Mouse (Mus musculus) stomach, postnatal 0 days (tissue): ENCODE measurements around the gene Cacna1b. TPM values are rescaled to one million over a fixed set of nuclear protein-coding genes. Genes with fewer than 3 reads are reported as not detected.

Experiments
- ATAC-seq: fragments of 200-750 bp; cut with Nextera tagmentation; 2 replicates; pipeline ENCODE4 v1.8.0; 2017; ENCODE audit not compliant: low FRiP score, low TSS enrichment
- DNase-seq: peaks from one replicate; pipeline ENCODE4 v3.0.0-alpha.2; 2016; ENCODE audit warnings: low spot score
- H3K27ac ChIP-seq: fragments of 300-500 bp; sonication (generic); replicated peaks from 2 replicates; pipeline ENCODE4 v1.5.1; 2014; ENCODE audit warnings: mild to moderate bottlenecking, control low read depth
- H3K27me3 ChIP-seq: fragments of 300-500 bp; sonication (generic); 2 replicates; pipeline ENCODE4 v1.6.1; 2014; ENCODE audit warnings: low read length; ENCODE audit not compliant: control insufficient read depth, insufficient read depth
- H3K36me3 ChIP-seq: fragments of 300-500 bp; sonication (generic); 2 replicates; pipeline ENCODE4 v1.6.1; 2014; ENCODE audit warnings: low read length, mixed read lengths; ENCODE audit not compliant: control insufficient read depth, insufficient read depth
- H3K4me1 ChIP-seq: fragments of 300-500 bp; sonication (generic); replicated peaks from 2 replicates; pipeline ENCODE4 v1.6.1; 2014; ENCODE audit warnings: antibody characterized with exemption; ENCODE audit not compliant: control insufficient read depth, insufficient read depth
- H3K4me2 ChIP-seq: fragments of 300-500 bp; sonication (generic); replicated peaks from 2 replicates; pipeline ENCODE4 v1.6.1; 2014; ENCODE audit warnings: low read depth, mild to moderate bottlenecking, control low read depth, moderate library complexity
- H3K4me3 ChIP-seq: fragments of 300-500 bp; sonication (generic); 2 replicates; pipeline ENCODE4 v1.5.1; 2014; ENCODE audit warnings: low read depth, low read length, control low read depth
- H3K9ac ChIP-seq: fragments of 300-500 bp; sonication (generic); 2 replicates; pipeline ENCODE4 v1.6.1; 2014; ENCODE audit warnings: mild to moderate bottlenecking, low read length, control low read depth, mixed read lengths
- H3K9me3 ChIP-seq: fragments of 300-500 bp; sonication (generic); 2 replicates; pipeline ENCODE4 v1.6.1; 2016; ENCODE audit warnings: low read length; ENCODE audit not compliant: control insufficient read depth
- CTCF ChIP-seq: IDR thresholded peaks from 2 replicates; pipeline ENCODE4 v1.5.1; 2016; ENCODE audit warnings: antibody characterized with exemption, low read depth, mild to moderate bottlenecking, moderate library complexity
- EP300 ChIP-seq: optimal IDR thresholded peaks from 2 replicates; pipeline ENCODE3; 2016; ENCODE audit warnings: antibody characterized with exemption
- WGBS: fragments of 180-500 bp; shearing (Covaris S2); extraction: QIAGEN DNeasy Blood & Tissue Kit; methylation state at CpG from one replicate; pipeline ENCODE4 v1.1.7; 2014; 5-methylcytosine and 5-hydroxymethylcytosine counted together
- polyA plus RNA-seq: library from polyadenylated mRNA; unstranded; fragments of >200 nt; fragmentation: Nextera tagmentation; extraction: Ambion mirVana; gene quantifications from 2 replicates; pipeline ENCODE4 v1.2.1, GENCODE M21; 2015

The Cacna1b gene
- polyA plus RNA-seq, 1 experiment from 2014 or later: 0.87 TPM

GRCm38 (mm10) chr2:24638102-24638954 is 124.6 kb downstream of the Cacna1b start:
- WGBS: 69% methylated on average over 14 of the region's 14 CpGs
- Histone ChIP-seq H3K4me2 (no peak overlapping the region), H3K27me3 (no peaks in the 10 kb centered on the region), H3K4me3 (no peak overlapping the region), H3K9ac (no peak overlapping the region), H3K4me1 (no peaks in the 10 kb centered on the region), H3K9me3 (no peaks in the 10 kb centered on the region), H3K27ac (no peak overlapping the region), H3K36me3 (no peaks in the 10 kb centered on the region)
- DNase-seq (no peak), ATAC-seq (no peak)
- TF ChIP-seq CTCF (no peak), EP300 (no peak)

- WGBS: 74% methylated on average over 6 of the region's 6 CpGs
- TF ChIP-seq CTCF: no peak
- no peak for TF ChIP-seq EP300
- no peak overlapping the region for H3K4me3 ChIP-seq
- no peaks in the 10 kb centered on the region for H3K9me3 ChIP-seq
- H3K9ac ChIP-seq: no peak overlapping the region
- H3K4me2 ChIP-seq: no peak overlapping the region
- no peaks in the 10 kb centered on the region for H3K36me3 ChIP-seq
- DNase-seq: peak; percentile 43
- no peak overlapping the region for H3K27ac ChIP-seq
- H3K27me3 ChIP-seq: no peaks in the 10 kb centered on the region
- peak; percentile 92 for ATAC-seq
- no peaks in the 10 kb centered on the region for H3K4me1 ChIP-seq
Measured at GRCm38 (mm10) chr2:24633645-24634044, 129.3 kb downstream of the Cacna1b start.

DNA sequence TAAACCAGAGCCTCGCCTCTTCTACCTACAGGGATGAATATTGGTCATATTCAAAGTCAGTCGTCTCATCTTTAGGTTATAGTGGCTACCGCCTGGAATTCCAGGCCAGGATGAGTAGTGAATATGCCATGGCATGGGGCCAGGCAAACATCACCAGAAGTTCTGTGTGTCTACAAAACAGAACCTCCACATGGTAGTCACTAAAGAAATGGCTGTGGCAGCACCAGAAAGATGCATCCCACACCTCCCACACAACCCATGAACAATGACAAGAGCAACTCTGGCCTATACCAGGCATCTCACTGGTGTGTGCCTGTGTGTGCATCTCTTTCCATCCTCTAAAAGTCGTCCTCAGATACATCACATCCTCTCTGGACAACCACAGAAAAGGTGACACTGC is 145.8 kb downstream of the Cacna1b start:
- H3K36me3 ChIP-seq: no peaks in the 10 kb centered on the region
- no peak for DNase-seq
- no peak overlapping the region for H3K9ac ChIP-seq
- H3K4me3 ChIP-seq: no peak overlapping the region
- ATAC-seq: no peak
- H3K9me3 ChIP-seq: no peaks in the 10 kb centered on the region
- H3K27me3 ChIP-seq: no peaks in the 10 kb centered on the region
- no peak for TF ChIP-seq CTCF
- TF ChIP-seq EP300: no peak
- H3K27ac ChIP-seq: no peak overlapping the region
- H3K4me2 ChIP-seq: no peak overlapping the region
- 82% methylated on average over 4 of the region's 4 CpGs for WGBS
- no peaks in the 10 kb centered on the region for H3K4me1 ChIP-seq

GRCm38 (mm10) chr2:24609789-24610188 is 153.2 kb downstream of the Cacna1b start:
- Histone ChIP-seq H3K36me3 (no peaks in the 10 kb centered on the region), H3K27me3 (no peaks in the 10 kb centered on the region), H3K4me2 (no peak overlapping the region), H3K27ac (no peak overlapping the region), H3K4me3 (no peak overlapping the region), H3K4me1 (no peaks in the 10 kb centered on the region), H3K9ac (no peak overlapping the region), H3K9me3 (no peaks in the 10 kb centered on the region)
- DNase-seq (no peak), ATAC-seq (no peak)
- TF ChIP-seq CTCF: no peak
- TF ChIP-seq EP300: no peak
- WGBS: 71% methylated on average over 7 of the region's 7 CpGs

DNA sequence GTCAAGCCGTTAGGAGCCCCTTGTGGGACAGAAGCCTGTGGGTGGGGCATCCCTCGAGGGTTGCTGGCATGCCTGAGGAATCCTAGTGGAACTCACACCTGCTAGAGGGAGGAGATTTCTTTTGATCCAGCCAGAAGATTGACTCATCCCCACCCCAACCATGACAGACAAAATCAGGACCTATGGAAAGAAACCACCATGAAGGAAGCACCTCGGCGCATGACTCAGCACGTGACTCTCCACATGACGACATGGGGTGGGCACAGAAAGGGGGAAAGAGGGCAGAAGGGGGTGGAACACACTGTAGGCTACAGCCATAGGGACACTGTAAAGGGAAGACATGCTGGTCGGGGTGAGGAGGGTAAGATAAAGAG is 154.2 kb downstream of the Cacna1b start:
- 43% methylated on average over 7 of the region's 7 CpGs for WGBS
- H3K4me3 ChIP-seq: no peak overlapping the region
- ATAC-seq: no peak
- no peak for DNase-seq
- no peak overlapping the region for H3K4me2 ChIP-seq
- H3K27ac ChIP-seq: no peak overlapping the region
- H3K9ac ChIP-seq: no peak overlapping the region
- H3K36me3 ChIP-seq: no peaks in the 10 kb centered on the region
- H3K9me3 ChIP-seq: no peaks in the 10 kb centered on the region
- TF ChIP-seq EP300 (no peak), CTCF (no peak)
- H3K4me1 ChIP-seq: no peaks in the 10 kb centered on the region
- no peaks in the 10 kb centered on the region for H3K27me3 ChIP-seq

- H3K4me1 ChIP-seq: no peaks in the 10 kb centered on the region
- no peak overlapping the region for H3K9ac ChIP-seq
- no peaks in the 10 kb centered on the region for H3K36me3 ChIP-seq
- no peaks in the 10 kb centered on the region for H3K9me3 ChIP-seq
- H3K4me2 ChIP-seq: no peak overlapping the region
- DNase-seq: no peak
- no peak overlapping the region for H3K4me3 ChIP-seq
- no peak for ATAC-seq
- TF ChIP-seq EP300 (no peak), CTCF (no peak)
- H3K27ac ChIP-seq: no peak overlapping the region
- 33% methylated on average over 13 of the region's 13 CpGs for WGBS
- H3K27me3 ChIP-seq: no peaks in the 10 kb centered on the region
Measured at GRCm38 (mm10) chr2:24607905-24608764, 154.8 kb downstream of the Cacna1b start.
